Mouse (Mus musculus) adrenal gland, adult 18-20 months (tissue): ENCODE data around the gene Ccdc180. TPM values are rescaled to one million over a fixed set of nuclear protein-coding genes. Genes with fewer than 3 reads are reported as not detected.

Experiments
- DNase-seq, 2 experiments: peaks; one replicate each; pipeline ENCODE4 v3.0.0; 2021 to 2022; ENCODE audit warnings: low spot score in 2 of 2
- total RNA-seq, 2 experiments: library from RNA; stranded (reverse); gene quantifications; 1 replicate in 1 of 2; 2 replicates in 1 of 2; pipeline ENCODE4 v1.2.3; 2021

Gene Ccdc180
- total RNA-seq, 2 experiments from 2014 or later, result 0.10 TPM; not detected in 1

DNA sequence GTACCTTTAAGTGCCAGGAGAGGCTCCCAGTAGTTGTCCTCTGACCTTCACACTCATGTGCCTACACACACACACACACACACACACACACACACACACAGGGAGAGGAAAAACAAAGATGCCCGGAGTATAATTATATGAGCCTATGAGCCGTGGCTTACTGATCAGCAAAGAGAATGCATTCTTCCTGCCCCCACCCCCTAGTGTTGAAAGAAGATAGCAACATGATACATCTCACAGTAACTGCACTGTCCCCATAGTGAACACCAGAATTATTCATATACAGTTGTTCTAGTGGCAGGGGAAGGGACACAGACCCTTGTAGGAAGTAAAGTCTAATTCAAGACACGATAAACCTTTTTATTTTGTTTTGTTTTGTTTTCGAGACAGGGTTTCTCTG lies 19.8 kb downstream of the Ccdc180 start:
- no peak for DNase-seq

DNA sequence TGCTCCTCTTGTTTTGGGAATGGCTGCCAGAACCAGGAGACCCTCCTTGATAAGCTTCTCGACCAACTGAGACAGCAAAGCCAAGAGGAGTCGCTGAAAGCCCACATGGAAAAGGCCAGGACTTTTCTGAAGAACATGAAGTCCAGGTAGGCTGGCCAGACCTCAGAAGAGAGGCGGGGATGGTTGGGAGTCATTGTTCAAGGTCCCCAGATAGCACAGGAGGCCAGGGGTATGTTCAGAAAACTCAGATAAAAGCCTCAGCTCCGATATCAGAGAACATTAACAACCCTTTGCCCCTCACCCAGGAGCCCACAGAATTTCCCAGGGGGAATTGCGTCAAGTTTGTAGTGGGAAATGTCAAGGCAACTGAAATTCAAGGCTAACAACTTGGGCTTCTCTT lies 21.2 kb downstream of the Ccdc180 start:
- no peak for DNase-seq

DNA sequence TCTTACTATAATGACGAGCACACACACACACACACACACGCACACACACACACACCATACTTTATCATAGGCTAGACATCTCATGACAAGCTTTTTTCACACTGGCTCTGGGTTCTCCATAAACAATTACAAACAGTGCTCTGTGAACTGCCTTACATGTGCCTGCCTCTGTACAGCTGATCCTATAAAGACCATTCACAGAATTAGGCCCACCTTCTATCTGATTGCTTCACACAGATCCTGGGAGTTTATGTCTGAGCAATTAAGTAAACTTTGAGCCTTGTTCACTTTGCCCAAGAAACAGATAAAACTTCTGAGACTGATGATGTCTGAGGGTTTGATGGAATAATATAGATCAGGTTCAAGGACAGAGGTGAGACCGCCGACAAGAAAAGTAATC lies 21.8 kb downstream of the Ccdc180 start:
- DNase-seq, result no peak

DNA sequence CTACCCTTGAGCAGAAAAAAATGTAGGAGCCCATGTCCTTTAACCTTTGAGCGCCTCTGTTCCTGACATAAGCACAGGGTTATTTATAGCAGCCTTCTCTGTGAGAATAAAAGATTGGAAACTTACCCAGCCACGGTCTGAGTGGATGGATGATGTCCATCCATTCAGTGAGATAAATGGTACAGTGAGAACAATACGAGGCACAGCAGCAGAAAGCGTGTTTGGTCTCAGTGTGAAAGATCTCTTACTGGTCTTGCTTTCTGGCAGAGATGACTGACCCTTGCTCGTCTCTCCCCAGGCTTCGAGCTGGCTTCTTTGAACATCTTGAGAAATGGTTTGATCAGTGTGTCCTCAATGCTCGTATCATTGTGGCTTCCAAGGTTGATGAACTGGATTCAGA lies 27.0 kb downstream of the Ccdc180 start:
- no peak for DNase-seq

DNA sequence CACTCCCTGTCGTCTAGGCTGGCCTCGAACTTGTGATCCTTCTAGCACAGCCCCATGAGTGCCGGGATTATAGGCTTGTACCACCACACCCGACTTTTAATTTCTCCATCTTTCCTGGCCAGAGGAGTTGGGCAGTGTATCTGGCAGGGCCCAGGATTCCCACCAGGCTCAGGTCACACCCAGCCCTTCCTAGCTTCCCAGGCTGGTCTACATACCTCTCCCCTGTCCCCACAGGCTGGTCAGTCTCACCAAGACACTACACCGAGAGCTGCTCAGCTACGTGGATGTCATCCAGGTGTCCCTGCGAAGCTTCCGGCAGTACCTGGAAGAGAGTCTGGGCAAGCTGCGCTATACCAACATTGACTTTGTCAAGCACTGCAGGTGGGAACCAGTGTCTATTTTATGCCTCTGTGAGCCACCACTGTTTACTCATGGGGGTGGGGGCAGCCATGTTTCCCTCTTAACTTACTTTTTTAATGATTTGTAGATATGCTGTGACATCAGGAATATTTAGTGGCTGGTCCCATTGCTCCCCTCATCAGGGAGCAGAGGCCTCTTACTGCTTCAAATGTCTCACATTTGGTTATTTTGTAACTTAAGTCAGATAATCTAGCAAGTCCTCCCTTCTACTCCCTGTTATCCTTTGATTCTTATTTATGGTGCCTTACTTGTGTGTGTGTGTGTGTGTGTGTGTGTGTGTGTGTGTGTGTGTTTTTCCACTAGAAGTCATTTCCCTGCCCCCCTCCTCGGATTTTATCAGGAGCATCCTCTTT lies 31.7 kb downstream of the Ccdc180 start:
- no peak for DNase-seq

DNA sequence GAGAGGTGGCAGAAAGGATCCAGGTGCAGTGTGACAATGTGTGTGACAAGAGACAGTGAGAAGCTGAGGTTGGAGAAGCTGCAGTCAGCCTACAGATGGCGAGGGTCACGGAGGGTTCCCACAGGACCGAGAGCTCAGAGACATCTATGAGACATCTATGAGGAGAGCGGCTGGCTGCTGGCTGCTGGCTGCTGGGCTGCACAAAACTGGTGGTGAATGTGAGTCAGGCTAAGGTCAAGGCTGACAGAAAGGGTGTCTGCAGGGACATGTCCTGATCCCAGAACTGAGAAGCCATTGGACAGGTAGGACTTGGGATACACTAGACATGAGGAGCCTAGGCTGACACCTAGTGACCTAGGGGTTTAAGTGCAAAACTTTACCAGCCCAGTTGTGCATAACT lies 33.9 kb downstream of the Ccdc180 start:
- no peak for DNase-seq

DNA sequence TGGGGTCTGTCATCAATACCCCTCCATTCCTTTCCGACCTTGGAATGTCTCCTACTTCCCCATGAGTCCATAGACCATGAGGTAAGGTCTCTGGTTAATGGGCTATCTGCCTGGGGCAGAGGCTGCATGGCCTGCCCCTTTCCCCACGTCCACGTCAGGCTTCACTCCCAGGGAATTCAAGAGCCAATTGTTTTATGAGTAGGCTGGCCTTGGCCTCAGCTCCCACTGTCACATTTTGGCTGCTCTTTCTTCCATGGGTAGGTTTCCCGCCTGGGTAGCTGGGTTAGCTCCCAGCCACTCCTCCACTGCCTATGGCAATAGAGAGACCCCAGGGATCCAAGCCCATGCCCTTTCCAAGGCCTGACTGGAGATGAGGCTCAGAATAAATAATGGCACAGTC lies 38.5 kb downstream of the Ccdc180 start:
- DNase-seq, result no peak

DNA sequence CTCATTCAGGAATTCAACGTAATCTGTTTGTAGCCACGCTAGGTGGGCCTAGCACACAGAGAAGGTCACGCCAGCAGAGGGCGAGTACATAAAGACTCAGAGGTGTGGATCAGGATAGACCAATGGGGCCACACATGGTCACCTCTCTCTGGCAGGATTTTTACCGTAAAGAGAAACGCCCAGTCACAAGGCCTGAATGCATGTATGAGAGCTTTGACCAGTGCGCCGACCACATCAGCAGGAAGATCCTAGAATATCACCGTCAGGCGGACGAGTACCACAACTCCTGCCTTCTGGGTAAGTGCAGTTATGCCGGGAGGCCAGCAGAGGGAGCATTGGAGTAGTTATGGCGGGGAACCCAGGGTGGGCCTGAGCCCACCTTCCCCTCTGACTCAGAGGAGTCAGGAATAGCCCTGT lies 51.5 kb downstream of the Ccdc180 start:
- peak; percentile 55 to 67 for DNase-seq

DNA sequence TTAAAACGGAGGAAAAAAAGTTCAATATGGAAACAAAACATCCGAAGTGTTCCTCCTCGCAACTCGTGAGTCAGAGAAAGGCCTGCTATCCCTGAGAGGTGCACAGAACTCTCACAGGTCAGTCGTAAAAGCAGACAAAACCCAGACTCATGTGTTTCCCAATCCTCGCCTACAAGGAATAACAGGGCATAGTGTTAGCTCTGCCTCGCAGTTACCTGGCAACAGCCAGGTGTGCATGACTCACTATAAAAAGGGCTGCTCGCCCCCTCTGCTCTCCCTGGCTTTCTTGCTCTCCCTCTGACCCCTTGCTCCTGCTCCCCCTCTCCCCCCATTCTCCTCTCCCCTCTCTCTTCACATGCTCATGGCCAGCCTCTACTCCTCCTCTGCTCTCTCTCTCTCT lies 57.6 kb downstream of the Ccdc180 start:
- no peak for DNase-seq

DNA sequence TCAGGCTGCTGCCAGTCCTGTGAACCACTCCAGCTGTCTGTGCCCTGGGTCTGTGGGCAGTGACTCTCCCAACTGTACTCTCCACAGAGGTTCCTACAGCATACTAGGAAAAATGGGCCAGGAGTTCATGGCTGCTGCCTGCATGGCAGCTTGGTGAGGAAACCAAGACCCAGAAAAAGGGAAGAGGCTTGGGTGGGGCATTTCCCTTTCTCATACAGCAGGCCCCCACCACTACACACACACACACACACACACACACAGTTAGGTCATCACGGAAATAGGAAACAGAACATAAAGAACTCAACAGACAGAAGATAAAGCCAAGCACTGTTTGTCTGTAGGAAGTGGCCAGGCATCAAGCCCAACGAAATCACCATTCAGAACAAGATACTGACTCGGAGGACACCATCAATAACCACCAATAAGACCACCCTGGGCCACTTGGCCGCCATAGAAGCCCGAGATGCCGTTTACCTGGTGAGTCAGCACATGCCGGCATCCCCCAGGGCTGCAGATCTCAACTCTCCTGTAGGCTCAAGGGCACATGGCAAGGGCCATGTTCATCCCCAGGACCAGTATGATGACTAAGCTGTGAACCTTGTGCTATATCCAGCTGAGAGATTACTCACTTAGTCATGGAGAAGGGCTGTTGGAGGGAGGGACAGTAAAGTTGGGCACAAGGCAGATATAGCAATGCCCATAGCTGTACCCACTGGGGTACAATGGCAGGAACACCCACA lies 59.2 kb downstream of the Ccdc180 start:
- peak in 1 of 2 experiments; percentile 24 for DNase-seq

DNA sequence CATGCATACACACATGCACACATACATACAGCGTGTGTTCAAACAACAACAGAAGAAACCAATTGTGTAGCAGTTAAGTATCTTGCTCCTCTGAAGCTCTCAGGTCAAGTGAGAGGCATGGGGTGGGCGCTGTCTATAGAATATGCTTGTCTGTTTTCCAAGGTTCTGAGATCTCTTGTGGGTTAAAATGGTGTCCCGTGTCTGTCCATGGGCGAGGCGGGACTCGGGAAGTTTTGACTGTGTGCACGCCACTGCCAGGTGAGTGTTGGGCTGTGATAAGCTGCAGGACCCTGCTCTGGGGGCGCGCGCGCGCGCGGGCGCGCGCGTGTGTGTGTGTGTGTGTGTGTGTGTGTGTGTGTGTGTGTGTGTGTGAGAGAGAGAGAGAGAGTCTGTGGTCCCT lies 61.7 kb downstream of the Ccdc180 start:
- DNase-seq, result no peak

DNA sequence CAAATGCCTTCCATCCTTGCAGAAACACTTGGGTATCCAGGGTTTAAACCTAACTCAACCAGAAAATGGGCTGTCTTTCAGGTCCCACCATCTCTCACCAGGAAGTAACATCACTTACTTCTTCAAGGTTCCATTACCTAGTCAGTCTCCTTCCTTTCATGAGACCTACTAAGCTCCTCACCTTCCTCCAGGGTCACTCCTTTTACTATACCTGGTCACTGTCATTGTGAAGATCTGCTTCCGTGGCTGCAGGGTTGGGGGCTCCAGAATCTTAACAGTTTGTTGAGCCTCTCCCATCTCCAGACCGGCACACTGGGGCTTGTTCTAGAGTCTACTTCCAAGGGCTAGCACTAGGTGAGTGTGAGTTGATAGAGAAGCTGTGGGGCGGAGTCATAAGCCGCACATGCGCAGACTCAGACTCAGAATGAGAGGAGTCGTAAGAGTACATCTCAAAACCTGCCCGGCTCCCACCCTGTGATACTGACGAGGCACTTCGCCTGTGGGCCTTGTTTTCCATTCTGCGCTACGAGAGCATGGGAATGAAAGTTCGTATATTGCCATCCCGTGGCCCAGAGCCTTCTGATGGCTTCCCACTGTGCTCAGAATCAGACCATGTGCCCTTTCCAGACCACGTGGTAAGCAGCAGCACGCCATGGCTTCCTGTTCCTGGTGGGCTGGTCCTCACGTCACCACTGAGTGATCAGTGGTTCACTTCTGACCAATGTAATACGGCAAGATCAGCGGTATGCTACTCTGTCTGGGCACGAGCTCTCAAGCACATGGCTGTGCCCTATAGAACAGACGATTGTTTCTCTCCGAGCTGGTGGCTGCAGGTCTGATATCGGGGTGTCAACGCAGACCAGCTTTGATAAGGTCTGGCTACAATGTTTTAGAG lies 63.2 kb downstream of the Ccdc180 start:
- no peak for DNase-seq

DNA sequence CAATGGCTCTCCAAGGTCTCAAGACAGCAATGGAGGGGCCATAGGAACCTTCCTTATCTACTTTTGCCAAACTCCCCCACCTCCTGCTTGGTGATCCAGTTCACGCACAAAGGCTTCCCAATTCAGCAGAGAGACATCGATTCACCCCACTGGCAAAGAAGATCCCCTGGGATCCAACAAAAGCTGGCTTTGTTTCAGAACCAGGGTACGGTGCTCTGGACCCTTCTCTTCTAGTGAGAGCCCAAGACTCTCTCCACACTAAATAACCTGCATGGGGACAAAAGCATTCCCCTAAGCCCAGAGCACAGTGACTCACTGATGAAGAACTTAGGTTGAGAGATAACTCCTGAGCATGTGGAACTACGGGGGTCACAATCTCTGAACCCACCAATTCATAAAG lies 65.1 kb downstream of the Ccdc180 start:
- DNase-seq, result no peak

DNA sequence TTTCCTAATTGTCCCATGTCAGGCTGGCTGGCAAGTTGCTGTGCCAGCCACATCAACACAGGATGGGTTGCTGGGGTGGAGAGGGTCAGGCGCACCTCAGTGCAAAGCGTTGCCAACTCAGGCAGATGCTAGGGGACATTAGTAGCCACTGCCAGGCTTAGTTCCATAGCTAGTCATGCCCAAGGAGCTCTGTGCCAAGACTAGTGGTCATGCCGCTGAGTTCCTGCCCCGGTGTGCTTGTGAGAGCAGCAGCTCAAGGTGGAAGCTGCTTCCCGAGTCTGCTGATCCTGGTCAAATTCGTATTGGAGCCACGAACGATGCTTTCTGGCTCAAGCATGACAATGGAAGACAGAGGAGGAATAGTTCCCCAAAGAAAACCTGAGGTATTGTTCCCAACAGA lies 66.0 kb downstream of the Ccdc180 start:
- DNase-seq, result no peak

DNA sequence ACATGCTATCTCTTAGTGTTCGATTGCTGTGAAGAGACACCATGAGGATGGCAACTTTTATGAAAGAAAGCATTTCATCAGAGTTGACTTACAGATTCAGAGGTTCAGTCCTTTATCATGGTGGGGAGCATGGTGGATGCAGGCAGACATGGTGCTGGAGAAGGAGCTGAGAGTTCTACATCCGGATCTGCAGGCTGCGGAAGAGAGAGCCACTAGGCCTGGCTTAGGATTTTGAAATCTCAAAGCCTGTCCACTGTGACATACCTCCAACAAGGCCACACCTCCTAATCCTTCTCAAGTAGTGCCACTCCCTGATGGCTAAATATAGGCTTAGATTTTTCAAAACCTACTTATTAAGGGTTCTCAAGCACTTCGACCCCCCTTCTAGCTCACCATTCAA lies 66.6 kb downstream of the Ccdc180 start:
- no peak for DNase-seq

DNA sequence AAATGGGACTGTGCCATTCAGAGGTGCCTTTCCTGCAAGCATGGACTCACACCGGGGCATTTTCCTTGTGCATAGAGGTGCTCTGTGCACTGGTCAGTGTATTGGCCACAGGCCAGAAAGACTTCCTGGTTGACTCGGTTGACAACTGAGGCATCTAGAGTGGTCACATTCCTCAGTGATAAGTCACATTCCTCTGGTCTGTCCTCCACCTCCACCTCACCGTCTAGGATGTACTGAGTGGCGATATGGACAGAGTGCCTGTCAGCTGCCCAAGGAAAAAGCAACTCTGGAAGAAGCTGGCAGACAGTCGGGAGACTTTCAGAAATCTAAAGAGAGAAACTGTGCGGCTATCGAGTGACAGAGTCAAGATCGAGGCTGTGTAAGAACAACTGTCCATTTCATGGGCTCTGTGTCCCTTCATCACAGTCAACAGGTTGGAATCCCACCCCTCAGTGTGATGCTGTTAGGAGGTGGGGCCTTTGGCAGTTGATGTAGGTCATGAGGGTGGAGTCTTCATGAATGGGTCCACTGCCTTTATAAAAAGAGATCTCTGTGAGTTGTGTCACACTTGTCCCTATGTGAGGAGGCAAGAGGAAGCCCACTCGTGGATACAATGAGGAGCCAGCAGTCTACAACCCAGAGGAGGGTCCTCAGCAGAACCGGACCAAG lies 74.8 kb downstream of the Ccdc180 start, which contains the start of gene Tdrd7:
Tdrd7 (plus strand) TSS at position 564 of the 669 bp plus-strand sequence.
- DNase-seq, result peak in 1 of 2 experiments; percentile 20

DNA sequence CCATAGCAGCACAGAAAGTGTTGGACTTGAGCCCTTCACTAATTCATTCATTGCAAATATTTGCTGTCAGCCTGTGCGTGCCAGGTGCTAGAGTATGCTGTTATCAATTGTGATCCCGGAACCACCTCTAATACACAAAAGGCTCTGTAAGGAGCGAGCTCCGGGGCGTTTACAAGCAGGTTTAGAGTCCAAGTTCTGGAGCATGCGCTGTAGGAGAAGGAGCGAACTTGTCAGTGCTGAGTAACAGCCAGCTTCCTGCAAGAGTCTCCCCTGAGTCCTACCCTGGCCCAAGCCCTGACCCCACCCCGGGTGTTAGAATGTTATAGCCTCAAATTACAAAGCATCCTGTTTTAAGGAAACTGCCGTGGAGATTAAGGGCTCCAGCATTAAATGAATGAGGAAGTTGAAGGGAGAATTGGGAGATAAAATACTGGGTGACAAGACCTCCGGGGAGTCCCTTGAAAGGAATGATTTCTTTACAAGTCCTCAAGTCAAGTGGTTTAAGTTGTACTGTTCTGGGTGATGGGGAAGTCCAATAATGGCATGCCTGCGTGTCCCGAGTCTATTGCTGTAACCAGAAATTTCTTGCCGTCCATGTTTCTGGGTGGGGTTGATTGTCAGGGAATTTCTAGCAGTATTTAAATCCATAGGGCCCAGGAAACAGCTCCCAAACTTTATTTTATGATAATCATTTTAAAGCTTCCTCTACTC lies 75.8 kb downstream of the Ccdc180 start:
- DNase-seq, result no peak

DNA sequence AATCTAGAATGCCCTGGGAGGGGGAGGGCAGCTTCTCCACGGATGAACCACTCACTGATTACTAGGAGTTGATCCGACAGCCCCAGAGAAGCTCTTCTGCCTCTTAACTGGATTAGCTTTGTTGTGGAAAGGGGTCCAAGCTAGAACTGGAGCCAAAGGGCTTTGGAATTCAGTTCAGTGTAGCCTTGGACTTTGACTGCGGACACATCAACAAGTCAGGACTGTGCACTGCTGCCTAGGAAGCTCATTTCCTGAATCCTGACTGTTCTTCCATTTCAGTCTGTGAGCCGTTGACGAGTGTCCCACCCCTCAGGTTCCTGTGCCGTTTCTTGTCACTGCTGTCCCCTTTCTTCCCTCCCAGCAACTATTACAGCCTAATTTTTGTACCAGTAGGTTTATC lies 76.6 kb downstream of the Ccdc180 start:
- DNase-seq, result no peak

DNA sequence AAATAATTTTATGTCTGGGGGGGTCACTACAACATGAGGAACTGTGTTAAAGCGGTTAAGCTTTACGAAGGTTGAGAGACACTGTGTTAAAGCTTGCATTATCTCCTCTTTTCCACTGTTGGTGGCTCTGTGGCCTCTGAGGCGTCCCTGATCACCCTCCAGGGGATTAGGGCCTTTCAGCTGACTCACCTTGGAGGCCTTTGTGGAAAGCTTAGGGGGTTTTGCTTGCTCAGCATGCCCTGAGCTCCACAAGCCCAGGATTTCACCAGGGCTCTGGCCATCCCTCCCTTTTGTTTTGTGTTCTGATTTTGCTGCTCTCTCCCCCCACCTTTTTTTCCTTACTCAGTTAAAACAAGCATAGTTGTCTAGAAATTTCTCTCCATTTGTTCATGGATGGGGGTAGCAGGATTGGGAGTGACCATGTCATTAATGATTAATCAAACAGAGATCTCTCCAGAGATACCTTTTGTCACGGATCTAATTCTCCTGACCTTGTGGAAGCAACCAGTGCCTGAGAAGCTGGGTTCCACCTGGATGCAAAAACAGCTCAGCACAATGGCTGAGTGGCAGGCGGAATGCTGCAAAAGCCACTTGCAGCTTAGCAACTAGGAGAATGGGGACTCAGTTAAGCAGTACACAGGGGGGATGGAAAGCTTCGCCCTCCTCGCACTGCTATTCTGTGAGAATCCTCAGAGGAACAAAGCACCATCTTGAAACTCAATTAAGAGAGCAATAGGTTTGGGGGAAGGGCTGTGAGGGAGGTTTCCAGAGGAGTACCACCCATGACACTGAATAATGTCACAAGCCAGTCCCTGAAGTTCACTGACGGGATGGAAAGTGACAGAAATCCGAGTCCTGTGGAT lies 77.6 kb downstream of the Ccdc180 start:
- no peak for DNase-seq
